Mouse (Mus musculus) C2C12 (cell line): Measurements from ENCODE around the gene Myo3b.

ENCODE experiments used
- CTCF ChIP-seq: IDR thresholded peaks from one replicate; pipeline ENCODE4 v1.5.1; 2011; ENCODE audit not compliant: control insufficient read depth, insufficient read depth, insufficient read length
- MYOD1 ChIP-seq: IDR thresholded peaks from one replicate; pipeline ENCODE4 v1.6.1; 2011; ENCODE audit warnings: low read depth; ENCODE audit not compliant: control insufficient read depth, insufficient read length

DNA sequence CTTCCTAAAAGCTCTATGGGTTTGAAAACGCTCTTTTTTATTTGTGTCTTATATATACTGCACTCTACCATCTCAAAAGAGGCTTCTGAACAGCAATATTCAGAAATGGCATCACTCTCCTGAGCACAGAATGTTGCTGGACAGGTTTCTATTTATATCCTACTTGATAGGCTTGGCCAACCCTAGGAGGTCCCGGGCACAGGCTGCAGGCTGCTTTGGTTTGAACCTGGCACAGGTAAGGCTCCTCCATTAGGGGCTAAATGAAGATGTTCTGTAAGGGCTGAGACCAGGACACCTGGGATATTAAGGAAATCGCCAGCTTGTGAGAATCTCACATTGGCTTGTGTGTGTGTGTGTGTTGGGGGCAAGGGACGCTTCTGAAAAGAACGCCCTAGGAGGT is 30.9 kb downstream of the Myo3b start:
- no peak for TF ChIP-seq MYOD1
- no peak for TF ChIP-seq CTCF
